Mouse (Mus musculus) heart, embryonic 14.5 days (tissue): ENCODE measurements at regions not wholly inside any gene's neighbourhood (a gene's known extent, or its start where the extent isn't known, plus 50 kb on each side); places are given as distances from the start of the nearest gene placed in this dataset.
A peak's percentile ranks its signal among the peaks of the same experiment; 100 is the strongest.

ENCODE experiments used
- ATAC-seq: fragments of 200-750 bp; cut with Nextera tagmentation; 2 replicates; pipeline ENCODE4 v1.8.0; 2017; ENCODE audit warnings: low read depth, moderate TSS enrichment; ENCODE audit not compliant: insufficient number of reproducible peaks, insufficient read depth, low FRiP score
- H3K27ac ChIP-seq, 2 experiments: fragments of 200-500 bp in 1 of 2; fragments of 300-500 bp in 1 of 2; sonication (generic) in 1 of 2; replicated peaks in 1 of 2; 2 replicates each; pipeline ENCODE4 v1.5.1; 2012 to 2014; ENCODE audit warnings: low read depth in 2 of 2, low read length in 2 of 2, control low read depth in 1 of 2, mild to moderate bottlenecking in 1 of 2, mixed read lengths in 1 of 2; ENCODE audit not compliant: control insufficient read depth in 1 of 2, insufficient read depth in 1 of 2
- H3K27me3 ChIP-seq: fragments of 300-500 bp; sonication (generic); 2 replicates; pipeline ENCODE4 v1.6.1; 2014; ENCODE audit warnings: mild to moderate bottlenecking, low read length, control low read depth; ENCODE audit not compliant: control insufficient read depth, insufficient read depth
- H3K36me3 ChIP-seq: fragments of 300-500 bp; sonication (generic); 2 replicates; pipeline ENCODE4 v1.6.1; 2014; ENCODE audit warnings: mild to moderate bottlenecking, control low read depth, low read length, mixed read lengths; ENCODE audit not compliant: control insufficient read depth, insufficient read depth
- H3K4me1 ChIP-seq, 2 experiments: fragments of 200-500 bp in 1 of 2; fragments of 300-500 bp in 1 of 2; sonication (generic) in 1 of 2; 2 replicates each; pipeline ENCODE4 v1.6.1; 2012 to 2014; ENCODE audit warnings: low read length in 2 of 2, control low read depth in 1 of 2, mixed read lengths in 1 of 2; ENCODE audit not compliant: control insufficient read depth in 2 of 2, insufficient read depth in 2 of 2
- H3K4me2 ChIP-seq: fragments of 300-500 bp; sonication (generic); 2 replicates; pipeline ENCODE4 v1.6.1; 2014; ENCODE audit warnings: mild to moderate bottlenecking, low read length
- H3K4me3 ChIP-seq, 2 experiments: fragments of 200-500 bp in 1 of 2; fragments of 300-500 bp in 1 of 2; sonication (generic) in 1 of 2; 2 replicates each; pipeline ENCODE4 v1.5.1; 2012 to 2014; ENCODE audit warnings: low read length in 2 of 2, mild to moderate bottlenecking in 2 of 2, control low read depth in 1 of 2, low read depth in 1 of 2, moderate library complexity in 1 of 2; ENCODE audit not compliant: control insufficient read depth in 1 of 2, insufficient read depth in 1 of 2
- H3K9ac ChIP-seq: fragments of 300-500 bp; sonication (generic); 2 replicates; pipeline ENCODE4 v1.6.1; 2014; ENCODE audit warnings: mild to moderate bottlenecking, low read length
- H3K9me3 ChIP-seq: fragments of 300-500 bp; sonication (generic); 2 replicates; pipeline ENCODE4 v1.6.1; 2016; ENCODE audit warnings: low read length, control low read depth; ENCODE audit not compliant: control insufficient read depth
- WGBS: fragments of 180-500 bp; shearing (Covaris S2); extraction: QIAGEN DNeasy Blood & Tissue Kit; methylation state at CpG from one replicate; pipeline ENCODE4 v1.1.7; 2014; 5-methylcytosine and 5-hydroxymethylcytosine counted together

- Histone ChIP-seq H3K36me3 (no peaks in the 10 kb centered on the region), H3K4me1 (peaks cover 11 to 12% of the 10 kb centered on the region in 2 experiments), H3K27me3 (no peaks in the 10 kb centered on the region), H3K4me3 (no peak overlapping the region), H3K9ac (no peak overlapping the region), H3K9me3 (peaks cover 7% of the 10 kb centered on the region; the same call in 1 of the 2 replicates), H3K27ac (peak overlapping the region in 1 of 2 experiments; percentile 45; a peak in 1 of 4 replicates), H3K4me2 (no peak overlapping the region)
- 83% methylated on average over 6 of the region's 6 CpGs for WGBS
- no peak for ATAC-seq
These were observed 100.1 kb upstream of the Bod1 start for GRCm38 (mm10) chr11:31771491-31772439.

- Histone ChIP-seq H3K9me3 (peaks cover 7% of the 10 kb centered on the region; the same call in 1 of the 2 replicates), H3K4me3 (no peak overlapping the region), H3K4me1 (peaks cover 8% of the 10 kb centered on the region in 2 experiments), H3K27me3 (no peaks in the 10 kb centered on the region), H3K27ac (no peak overlapping the region), H3K36me3 (no peaks in the 10 kb centered on the region), H3K9ac (no peak overlapping the region), H3K4me2 (no peak overlapping the region)
- no peak for ATAC-seq
- WGBS: 38% methylated on average over 8 of the region's 8 CpGs
These were observed 94.5 kb upstream of the Cpeb4 start for GRCm38 (mm10) chr11:31777531-31777930.

GRCm38 (mm10) chr11:31778766-31779165 is 93.2 kb upstream of the Cpeb4 start:
- no peak for ATAC-seq
- Histone ChIP-seq H3K4me3 (no peak overlapping the region), H3K4me2 (no peak overlapping the region), H3K9me3 (peaks cover 2% of the 10 kb centered on the region; the same call in 1 of the 2 replicates), H3K9ac (no peak overlapping the region), H3K27ac (no peak overlapping the region), H3K36me3 (no peaks in the 10 kb centered on the region), H3K27me3 (no peaks in the 10 kb centered on the region), H3K4me1 (peaks cover 8% of the 10 kb centered on the region in 2 experiments)
- WGBS: 84% methylated on average over 4 of the region's 4 CpGs

- no peak overlapping the region for H3K4me2 ChIP-seq
- H3K9me3 ChIP-seq: peaks cover 2% of the 10 kb centered on the region; the same call in 1 of the 2 replicates
- WGBS: 50% methylated on average over 2 of the region's 2 CpGs
- H3K27ac ChIP-seq: no peak overlapping the region
- H3K9ac ChIP-seq: no peak overlapping the region
- H3K27me3 ChIP-seq: no peaks in the 10 kb centered on the region
- H3K4me1 ChIP-seq: peaks cover 8% of the 10 kb centered on the region in 2 experiments
- ATAC-seq: no peak
- H3K4me3 ChIP-seq: no peak overlapping the region
- no peaks in the 10 kb centered on the region for H3K36me3 ChIP-seq
These were observed 92.7 kb upstream of the Cpeb4 start for GRCm38 (mm10) chr11:31779267-31779666.

GRCm38 (mm10) chr11:31780969-31781368 is 91.0 kb upstream of the Cpeb4 start:
- ATAC-seq: no peak
- H3K4me3 ChIP-seq: no peak overlapping the region
- WGBS: 79% methylated on average over 6 of the region's 6 CpGs

GRCm38 (mm10) chr11:31781605-31782004 is 90.4 kb upstream of the Cpeb4 start:
- Histone ChIP-seq H3K27ac (no peak overlapping the region), H3K4me2 (no peak overlapping the region), H3K9ac (no peak overlapping the region), H3K4me1 (peaks cover 8% of the 10 kb centered on the region in 2 experiments), H3K4me3 (no peak overlapping the region), H3K9me3 (peaks cover 2% of the 10 kb centered on the region; the same call in 1 of the 2 replicates), H3K36me3 (no peaks in the 10 kb centered on the region), H3K27me3 (no peaks in the 10 kb centered on the region)
- no peak for ATAC-seq
- 63% methylated on average over 6 of the region's 6 CpGs for WGBS

More at GRCm38 (mm10) chr11:31780969-31781368, 91.0 kb upstream of the Cpeb4 start:
- H3K36me3 ChIP-seq: no peaks in the 10 kb centered on the region
- no peaks in the 10 kb centered on the region for H3K27me3 ChIP-seq
- H3K27ac ChIP-seq: no peak overlapping the region
- H3K4me2 ChIP-seq: no peak overlapping the region
- no peak overlapping the region for H3K9ac ChIP-seq
- peaks cover 8% of the 10 kb centered on the region in 2 experiments for H3K4me1 ChIP-seq
- H3K9me3 ChIP-seq: peaks cover 2% of the 10 kb centered on the region; the same call in 1 of the 2 replicates

GRCm38 (mm10) chr11:31783506-31784063 is 88.4 kb upstream of the Cpeb4 start:
- Histone ChIP-seq H3K9me3 (peaks cover 2% of the 10 kb centered on the region; the same call in 1 of the 2 replicates), H3K4me2 (no peak overlapping the region), H3K27ac (no peak overlapping the region), H3K4me1 (no peaks in the 10 kb centered on the region), H3K36me3 (no peaks in the 10 kb centered on the region), H3K9ac (no peak overlapping the region), H3K27me3 (no peaks in the 10 kb centered on the region), H3K4me3 (no peak overlapping the region)
- ATAC-seq: no peak
- WGBS: 81% methylated on average over 4 of the region's 4 CpGs
